Mouse (Mus musculus) cerebellum, adult 18-20 months (tissue): ENCODE results near the gene Cpsf4.
"Not testable (repeated sequence)": the region's sequence is repeated elsewhere in the genome, so short reads cannot be mapped to it uniquely, and the experiment has no call there.

Source experiments
- DNase-seq, 2 experiments: peaks; one replicate each; pipeline ENCODE4 v3.0.0; 2021

The Cpsf4 gene

DNA sequence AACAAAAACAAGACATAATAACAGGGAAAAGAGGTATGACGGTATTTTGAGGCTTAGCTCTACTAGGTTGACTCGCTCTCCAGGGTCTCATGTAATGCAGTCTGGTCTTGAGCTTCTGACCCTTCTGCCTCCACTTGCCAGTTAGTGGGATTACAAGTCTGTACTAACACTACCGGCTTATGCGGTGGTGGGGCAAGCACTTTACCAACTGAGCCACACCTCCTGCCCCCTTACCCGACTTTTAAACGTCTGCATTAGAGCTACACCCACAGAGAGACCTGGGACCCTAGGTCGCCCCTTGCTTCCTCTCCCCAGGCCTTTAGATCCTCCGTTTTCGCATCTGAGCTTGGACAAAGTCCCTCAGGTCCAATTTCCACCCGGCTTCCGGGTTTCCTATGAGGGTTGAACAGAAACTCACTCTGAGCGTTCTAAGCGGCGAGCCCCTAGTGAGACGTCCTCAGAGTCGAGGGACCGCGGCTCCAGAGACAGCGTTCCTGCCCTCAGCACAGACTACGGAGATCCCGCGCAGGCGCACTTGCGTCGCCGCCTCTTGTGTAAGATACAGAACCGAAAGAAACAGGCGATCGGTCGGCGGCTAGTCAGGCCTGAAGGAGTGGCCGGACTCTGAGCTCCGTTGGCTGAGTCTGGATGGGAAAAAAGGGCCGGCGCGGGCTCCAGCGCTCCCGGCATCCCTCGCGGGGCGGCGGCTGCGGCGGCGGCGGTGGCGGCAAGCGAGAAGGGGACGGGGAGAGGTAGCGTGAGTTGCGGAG lies at the start of gene Cpsf4, which contains the start of gene Ptcd1:
Cpsf4 (plus strand) TSS at position 678 of the 770 bp plus-strand sequence.
Ptcd1 (minus strand) TSS at position 573 of the 770 bp plus-strand sequence.
- DNase-seq, result peak; percentile 99

DNA sequence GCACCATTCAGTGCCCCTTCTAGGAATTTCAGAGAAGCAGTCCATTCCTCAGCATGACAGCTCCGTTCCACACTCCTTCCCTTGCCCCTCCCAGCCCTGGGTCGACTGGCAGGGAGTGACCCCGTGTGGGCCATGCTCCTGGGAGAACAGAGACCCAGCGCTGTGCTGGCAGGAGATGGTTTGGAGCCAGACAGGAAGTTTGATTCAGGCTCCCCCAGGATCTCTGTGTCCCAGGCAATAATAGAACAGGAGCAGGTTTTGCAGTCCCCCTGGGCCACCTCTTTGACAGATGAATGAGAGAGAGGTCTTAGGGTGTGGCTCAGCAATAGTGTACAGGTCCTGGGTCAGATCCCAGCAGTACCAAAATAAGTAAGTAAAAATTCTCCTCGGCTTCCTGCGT lies 49.0 kb upstream of the Cpsf4 start:
- no peak for DNase-seq

DNA sequence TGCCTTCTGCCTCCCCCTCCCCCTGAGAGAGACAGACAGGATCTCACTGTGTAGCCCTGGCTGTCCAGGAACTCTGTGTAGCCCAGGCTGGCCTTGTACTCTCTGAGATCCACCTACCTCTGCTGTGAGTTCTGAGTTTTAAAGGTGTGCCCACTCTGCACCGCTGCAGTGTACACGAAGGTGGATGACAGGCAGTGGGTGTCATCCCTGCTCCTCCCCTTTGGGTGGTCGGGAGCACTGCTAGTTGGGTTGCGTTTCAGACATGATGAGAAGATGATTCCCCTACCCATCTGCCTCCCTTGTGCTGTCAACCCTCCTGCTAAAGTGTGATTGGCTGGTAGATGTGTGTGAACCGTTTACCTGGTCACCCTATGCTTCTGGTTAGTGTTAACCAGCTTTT lies 48.6 kb upstream of the Cpsf4 start:
- DNase-seq, result no peak

DNA sequence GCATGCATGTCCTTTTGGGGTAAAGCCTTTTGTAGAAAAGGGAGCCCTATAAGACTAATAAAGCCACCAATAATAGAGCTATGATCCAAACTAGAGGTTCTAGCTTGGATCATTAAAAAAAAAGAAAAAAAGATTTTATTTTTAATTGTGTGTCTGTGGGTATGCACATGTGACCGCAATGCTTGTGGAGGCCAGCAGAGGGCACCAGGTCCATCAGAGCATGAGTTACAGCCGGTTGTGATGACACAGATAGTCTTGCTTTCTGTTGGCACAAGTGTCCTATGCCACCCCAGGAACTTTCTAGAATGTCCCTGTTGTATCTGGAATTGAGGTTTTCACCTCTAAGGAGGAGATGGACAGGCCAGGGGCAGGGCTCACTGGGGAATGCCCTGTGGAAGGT lies 47.6 kb upstream of the Cpsf4 start:
- no peak for DNase-seq

DNA sequence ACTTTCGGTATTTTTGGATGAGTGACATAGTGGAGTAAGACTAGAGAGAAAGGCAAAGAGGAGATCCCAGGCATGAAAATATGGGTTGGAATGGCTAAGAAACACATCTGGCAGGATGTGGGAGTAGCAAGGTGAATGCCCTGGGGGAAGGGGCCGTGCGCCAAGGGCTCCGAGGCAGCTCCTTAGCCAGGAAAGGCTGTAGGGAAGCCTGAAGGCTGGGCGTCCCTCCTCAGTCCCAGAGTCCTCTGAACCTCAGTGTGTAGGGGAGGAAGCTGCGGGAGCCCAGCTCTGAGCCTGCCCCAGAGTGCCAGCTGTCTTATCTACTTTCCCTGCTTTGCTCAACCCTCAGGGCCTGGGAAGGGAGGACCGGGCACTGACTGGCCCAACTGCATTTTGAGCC lies 46.1 kb upstream of the Cpsf4 start:
- no peak for DNase-seq

DNA sequence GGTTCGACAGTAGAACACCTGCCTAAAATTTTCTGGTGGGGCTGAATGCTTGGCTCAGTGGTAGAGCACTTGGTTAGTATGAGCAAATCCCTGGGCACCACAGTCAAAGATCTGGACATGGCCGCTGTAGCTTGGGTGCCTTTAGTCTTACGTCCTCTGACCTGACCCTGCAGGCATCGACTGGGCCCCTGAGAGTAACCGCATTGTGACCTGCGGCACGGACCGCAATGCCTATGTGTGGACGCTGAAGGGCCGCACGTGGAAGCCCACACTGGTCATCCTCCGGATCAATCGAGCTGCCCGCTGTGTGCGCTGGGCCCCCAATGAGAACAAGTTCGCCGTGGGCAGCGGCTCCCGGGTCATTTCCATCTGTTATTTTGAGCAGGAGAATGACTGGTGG lies 43.6 kb upstream of the Cpsf4 start:
- DNase-seq, result no peak

DNA sequence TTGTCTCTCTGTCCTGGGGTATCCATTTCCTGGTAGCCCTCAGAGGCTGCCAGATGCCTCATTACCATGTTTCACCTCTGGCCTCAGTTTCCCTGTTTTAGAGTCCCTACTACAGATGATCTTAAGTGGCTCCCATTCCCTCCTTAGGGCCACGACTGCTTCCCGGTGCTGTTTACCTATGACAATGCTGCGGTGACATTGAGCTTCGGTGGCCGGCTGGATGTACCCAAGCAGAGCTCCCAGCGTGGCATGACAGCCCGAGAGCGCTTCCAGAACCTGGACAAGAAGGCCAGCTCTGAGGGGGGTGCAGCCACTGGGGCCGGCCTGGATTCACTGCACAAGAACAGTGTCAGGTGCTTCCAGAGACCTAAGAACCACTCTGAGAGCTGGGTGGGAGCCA lies 40.4 kb upstream of the Cpsf4 start:
- no peak for DNase-seq

DNA sequence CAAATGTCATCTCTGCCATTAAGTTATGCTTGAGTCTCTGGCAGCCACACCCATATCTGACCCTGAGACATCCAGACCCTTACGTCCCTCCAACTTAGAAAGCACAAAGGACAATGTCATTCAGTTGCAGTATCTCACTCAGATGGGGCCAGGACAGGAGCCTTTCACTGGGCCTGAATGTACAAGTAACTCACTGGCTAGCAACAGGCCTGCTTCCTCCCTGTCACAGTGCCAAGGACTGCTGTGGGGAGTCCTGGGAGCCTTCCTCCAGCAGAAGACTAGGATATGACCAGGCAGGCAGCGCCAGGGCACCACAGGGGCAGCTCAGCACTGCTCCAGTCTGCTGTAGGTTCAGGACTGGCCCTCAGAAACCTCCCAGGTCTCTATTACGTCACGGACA lies 37.9 kb upstream of the Cpsf4 start:
- DNase-seq, result peak; percentile 16 to 18

DNA sequence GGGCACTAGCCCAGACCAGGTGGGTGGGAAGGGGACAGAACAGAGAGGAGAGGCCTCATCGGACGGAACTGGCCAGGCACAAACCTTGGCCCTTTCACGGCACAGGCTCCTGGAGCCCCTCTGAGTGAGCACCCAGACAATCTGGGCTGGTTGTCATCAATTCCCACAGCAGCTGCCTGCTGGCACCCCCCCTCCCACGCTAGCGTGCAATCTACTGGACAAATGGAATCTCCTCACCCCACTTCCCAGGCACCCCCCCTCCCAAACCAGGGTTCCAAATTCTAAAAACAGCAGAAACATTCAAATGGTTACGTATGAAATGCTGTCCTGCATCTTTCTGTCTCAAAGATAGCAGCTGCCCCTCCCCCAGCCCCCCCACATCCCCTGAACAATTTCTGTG lies 37.2 kb upstream of the Cpsf4 start:
- not testable (repeated sequence) for DNase-seq

DNA sequence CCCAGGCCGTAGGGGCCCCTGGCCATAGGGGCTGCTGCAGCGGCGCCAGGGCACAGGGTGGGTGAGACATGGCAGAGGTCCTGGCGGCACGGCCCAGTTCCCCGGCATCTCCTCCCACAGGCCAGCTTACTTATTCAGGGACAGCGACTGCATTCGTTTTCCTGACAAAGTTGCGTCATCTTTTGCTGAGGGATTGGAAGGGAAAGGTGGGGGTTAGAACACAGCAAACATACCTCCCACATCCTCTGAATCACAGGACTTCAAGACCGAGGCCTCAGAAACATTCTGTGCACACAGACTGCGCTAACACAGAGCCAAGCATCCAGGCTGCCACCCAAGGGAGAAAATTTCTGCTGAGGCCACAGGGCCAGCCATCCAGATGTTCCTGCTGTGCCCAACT lies 36.8 kb upstream of the Cpsf4 start:
- DNase-seq, result no peak

DNA sequence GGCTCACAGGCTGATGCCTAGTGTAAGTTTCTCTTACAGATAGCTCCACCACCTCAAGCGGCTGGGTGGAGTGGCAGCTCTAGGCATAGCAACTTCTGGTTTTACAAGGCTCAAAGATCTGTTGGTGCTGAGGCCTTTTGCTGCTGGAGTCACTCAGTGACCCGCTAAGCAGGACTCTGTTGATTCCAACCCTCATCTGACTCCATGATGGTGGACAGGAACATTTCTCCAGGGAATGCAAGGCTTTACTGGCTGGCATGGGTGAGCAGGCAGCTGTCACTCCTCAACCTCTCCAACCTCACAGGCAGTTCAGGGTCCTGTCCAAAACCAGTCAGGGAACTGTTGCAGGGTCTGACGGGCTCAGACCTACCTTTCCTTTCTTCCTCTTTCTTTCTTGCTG lies 36.0 kb upstream of the Cpsf4 start:
- DNase-seq, result no peak

DNA sequence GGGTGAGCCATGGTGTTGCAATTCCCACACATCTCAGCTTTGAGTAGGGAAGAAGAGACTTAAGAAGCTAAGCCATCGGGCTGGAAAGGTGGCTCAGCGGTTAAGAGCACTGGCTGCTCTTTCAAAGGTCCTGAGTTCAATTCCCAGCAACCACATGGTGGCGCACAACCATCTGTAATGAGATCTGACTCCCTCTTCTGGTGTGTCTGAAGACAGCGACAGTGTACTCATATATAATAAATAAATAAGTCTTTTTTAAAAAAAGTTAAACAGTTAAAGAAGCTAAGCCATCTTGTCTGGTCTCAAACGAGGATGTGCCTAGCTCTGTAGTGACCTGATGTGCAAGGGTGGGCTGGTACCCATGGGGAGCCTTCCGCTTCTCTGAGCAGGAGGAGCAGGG lies 33.7 kb upstream of the Cpsf4 start:
- DNase-seq, result not testable (repeated sequence)

DNA sequence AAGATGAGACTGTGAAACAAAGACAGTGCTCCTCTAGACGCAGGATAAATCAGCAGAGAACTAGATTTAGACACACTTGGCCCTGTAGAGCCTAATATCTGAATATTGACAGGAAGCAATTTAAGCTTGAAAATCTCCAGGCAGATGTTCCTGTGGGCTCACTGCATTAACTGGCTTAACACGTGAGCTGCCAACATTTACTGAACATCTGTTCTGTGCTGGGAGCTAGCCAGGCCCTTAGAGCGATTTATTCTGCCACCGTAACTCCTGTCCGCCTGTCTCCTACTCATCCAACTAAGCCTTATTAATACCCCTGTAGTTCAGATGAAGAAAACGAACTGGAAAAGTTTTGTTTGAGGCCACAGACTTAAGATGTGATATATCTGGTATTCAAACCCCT lies 28.2 kb upstream of the Cpsf4 start:
- peak in 1 of 2 experiments; percentile 16 for DNase-seq

DNA sequence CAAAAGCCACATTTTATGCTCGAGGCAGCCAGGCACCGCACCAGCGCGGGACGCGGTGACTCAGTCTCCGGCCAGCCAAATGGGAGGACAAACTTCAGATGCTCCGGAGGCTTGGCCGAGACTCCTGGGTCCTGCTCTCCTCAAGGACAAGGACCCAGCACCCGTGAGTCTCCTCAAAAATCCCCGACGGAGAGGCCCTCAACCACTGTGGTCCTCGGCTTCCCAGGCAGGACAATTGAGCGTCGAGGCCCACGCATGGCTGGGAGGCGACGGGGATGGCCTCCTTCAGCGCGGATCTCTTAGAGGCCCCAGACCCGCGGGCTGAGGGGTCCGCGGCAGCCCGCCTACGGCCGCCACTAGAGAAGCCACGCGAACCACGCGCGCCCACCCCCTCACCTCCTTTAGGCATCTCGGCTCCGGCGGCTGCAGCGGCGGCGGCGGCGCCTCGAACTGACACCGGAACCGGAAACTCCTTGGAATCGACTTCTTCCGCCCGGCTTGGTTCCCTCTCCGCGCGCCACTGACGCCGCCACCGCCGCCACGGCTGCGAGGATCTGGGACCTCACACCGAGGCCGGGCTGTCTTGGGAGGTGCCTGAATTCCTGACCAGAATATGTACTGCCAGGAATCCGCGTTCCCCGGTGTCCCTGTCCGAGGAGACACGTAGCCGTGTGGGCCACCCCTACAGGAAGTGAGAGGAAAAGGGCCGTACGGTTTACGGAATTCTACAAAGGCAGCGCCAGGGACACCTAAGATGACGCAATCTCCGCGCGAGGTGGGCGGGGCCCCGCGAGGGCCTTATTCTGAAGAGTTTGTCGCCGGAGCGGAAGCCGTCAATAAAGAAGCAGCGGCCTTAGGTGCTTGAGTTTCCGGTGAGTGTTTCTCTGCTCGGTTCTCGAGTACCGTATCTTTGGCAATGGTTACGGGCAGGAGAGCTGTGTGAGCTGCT lies 27.2 kb upstream of the Cpsf4 start, which contains the start of the genes Pdap1 and Bud31:
Pdap1 (minus strand) TSS at position 668 of the 949 bp plus-strand sequence.
Bud31 (plus strand) TSS at position 792 of the 949 bp plus-strand sequence.
- DNase-seq, result peak; percentile 94 to 96

DNA sequence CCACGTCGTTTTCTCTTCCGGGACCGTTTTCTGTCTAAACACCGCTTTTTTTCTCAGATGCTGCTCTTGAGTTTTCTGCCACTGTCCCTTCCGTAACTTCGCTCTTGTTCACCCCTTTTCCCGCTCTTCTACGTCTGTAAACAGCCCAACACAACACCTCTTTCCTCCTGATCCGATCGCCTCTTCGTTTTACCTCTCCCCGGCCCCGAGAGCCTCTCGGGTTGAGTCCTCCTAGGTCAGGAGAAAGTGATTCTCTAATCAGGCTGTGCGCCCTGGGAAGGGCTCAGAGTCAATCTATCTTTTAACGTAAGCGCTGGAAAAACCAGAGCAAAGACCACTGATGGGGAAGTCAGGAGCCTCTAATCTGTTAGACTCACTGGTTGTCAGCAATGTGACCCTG lies 26.4 kb upstream of the Cpsf4 start:
- DNase-seq, result no peak

DNA sequence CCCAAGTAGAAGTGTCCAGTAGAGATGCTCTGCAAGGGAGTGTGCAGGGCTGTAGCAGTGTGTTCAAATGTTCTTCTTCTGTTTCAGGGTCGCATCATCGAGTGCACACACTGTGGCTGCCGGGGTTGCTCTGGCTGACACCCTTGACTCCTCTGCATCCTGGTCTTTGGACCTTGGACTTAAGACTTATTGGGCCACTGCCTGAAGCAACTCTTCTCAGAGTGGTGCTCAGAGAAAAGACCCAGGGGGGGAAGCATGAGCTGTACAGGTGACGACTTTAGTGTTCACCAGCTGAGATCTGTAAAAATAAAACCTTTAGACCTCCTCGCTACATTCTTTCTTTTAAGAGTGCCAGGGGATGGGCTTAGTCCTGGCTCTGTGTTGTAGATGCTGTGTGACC lies 19.3 kb upstream of the Cpsf4 start:
- no peak for DNase-seq

DNA sequence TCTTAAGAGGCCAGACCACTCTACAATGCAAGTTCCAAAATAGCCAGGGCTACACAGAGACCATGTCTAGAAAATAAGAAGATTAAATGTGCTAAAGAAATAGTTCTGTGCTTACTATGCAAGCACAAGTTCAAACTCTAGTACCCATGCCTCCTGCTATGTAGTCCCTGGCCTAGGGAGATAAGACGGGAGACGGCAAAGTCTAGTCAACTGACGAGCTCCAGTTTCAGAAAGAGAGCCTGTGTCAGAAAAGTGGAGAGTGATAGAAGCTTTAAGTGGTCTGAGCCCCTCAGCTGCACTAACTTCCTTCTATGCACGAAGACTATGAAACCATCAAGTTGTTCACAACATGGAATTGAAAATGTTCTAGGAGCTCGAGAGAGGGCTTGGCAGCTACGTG lies 17.7 kb upstream of the Cpsf4 start:
- DNase-seq, result no peak

DNA sequence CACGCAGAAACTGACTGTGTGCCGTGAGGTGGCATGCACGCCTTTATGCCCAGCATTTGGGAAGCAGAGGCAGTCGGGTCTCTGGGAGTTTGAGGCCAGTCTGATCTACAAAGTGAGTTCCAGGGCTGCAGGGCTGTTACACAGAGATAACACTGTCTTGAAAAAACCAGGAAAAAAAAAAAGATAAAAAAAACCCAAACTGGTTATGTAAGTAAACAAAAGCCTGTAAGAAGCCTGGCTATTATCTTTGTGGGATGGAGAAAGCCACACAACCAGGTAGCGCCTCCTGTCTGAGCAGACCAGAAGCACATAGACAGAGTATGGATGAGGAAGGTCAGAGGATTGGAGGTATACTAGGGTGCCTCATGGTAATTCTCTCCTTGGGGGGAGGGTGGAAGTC lies 14.3 kb upstream of the Cpsf4 start:
- DNase-seq, result no peak

DNA sequence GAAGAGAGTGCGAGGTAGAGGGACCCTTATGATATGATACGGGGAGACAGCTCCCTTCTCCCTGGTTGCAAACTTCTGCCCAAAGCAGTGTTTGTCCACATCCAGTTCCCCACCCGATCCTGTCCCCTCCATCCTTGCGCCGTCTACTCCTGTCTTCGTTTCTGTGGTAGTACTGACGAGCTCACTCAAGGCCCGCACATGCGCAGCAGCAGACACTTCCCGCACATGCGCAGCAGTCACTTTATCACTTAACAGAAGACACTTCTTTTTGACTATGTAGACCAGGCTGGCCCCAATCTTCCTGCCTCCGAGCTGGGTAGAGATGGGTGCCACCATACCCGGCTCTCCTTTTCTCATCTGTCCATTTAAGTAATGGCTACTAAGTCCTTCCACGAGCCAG lies 5.7 kb upstream of the Cpsf4 start:
- no peak for DNase-seq

DNA sequence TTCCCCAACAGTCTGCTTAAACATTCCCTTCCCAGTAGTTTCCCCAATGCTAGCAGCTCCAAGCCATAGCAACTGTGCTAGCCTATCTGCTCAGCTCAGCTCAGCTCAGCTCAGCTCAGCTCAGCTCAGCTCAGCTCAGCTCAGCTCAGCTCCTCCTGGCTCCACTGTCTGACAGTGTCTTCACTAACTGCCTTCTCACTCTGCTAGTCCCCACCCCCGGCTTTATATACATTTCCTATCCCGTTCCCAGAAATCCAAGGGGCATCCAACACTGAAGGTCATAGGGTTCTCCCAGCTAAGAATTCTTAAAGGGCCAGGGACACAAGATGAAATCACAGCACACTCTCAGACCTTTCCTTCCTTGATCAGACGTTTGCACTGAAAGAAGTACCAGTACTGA lies 2.3 kb upstream of the Cpsf4 start:
- no peak for DNase-seq

DNA sequence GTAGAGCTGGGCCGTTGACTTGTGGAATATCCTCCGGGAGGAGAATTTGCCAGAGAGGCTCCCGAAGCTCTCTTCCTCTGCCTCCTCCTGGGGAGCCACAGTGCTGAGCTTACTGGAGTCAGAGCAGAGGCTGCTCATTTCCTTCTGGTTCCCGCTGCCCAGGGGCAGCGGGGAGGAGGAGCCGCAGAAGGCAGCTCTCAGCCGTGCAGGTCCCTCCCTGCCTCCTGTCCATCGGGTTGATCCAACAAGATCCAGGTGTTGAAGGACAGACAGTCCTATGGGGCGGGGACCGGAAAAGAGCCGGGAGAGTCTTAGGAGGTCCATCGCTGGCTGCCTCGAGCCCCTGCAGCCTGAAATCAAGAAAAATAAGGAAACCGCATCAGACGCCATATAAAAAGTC lies 1.8 kb upstream of the Cpsf4 start:
- DNase-seq, result no peak

DNA sequence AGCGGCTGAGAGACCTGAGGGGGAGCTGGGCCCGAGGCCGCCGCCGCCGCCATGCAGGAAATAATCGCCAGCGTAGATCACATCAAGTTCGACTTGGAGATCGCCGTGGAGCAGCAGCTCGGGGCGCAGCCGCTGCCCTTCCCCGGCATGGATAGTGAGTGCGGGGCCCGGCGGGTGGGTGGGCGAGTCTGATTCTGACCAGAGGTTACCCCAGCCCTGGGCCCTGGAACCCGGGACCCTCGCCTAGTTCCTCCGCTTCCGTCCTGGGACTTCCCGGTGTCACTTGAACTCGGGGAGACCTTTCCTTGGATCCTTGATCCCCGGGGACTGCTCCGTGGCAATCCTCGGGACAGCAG lies 271 bp downstream of the Cpsf4 start:
- DNase-seq, result no peak

DNA sequence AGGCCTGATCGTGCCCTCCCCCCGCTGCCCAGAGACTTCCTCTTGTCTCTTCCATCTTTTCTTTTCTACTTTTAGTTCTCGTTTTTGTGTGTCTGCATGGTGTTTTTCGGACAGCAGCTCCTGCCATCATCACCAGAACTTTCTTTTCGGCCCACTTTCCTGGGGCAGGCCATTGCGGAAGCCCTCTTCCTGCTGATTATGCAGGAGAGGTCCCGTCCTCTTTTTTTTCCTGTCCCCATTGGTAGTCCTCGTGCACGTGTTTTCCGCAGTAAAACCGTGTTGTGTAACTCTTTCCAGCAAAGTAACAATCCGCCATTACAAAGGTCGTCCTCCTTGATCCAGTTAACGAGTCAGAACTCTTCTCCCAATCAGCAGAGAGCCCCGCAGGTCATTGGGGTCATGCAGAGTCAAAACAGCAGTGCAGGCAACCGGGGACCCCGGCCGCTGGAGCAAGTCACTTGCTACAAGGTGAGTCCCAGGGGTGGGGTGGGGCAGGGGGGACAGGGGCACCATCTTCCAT lies 11.5 kb downstream of the Cpsf4 start:
- no peak for DNase-seq

DNA sequence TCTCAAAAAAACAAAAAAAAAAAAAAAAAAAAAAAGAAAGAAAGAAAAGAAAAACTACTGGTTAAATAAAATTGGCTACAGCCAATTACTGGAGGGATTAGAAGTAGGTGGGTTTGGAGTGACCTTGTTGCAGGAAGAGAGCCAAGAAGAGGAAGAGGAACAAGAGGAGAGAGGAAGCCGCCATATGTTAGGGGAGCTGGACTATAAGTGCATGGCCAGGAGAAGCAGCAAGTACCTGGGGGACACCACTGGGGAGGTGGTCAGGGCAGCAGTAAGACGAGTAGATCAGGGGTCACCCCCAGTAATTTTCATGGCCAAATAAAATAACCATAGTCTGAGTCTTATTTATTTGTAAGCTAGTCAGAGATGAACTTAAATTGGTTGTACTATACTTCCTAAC lies 18.2 kb downstream of the Cpsf4 start:
- no peak for DNase-seq
